Mouse (Mus musculus): Measurements from ENCODE around the gene Gcgr.
"Not testable (repeated sequence)": the region's sequence is repeated elsewhere in the genome, so short reads cannot be mapped to it uniquely, and the experiment has no call there.

The Gcgr gene

GRCm38 (mm10) chr11:120572752-120573584 is 42.5 kb downstream of the Gcgr start, which contains the start of gene P4hb:
TSS of gene P4hb (minus strand) at chr11:120573253.
- DNase-seq: peak; percentile 100

GRCm38 (mm10) chr11:120573585-120574277 is 43.2 kb downstream of the Gcgr start:
- DNase-seq: peak; percentile 32

- no peak for DNase-seq
These were observed 43.7 kb downstream of the Gcgr start for GRCm38 (mm10) chr11:120574278-120574600.

- no peak for DNase-seq
These were observed 44.5 kb downstream of the Gcgr start for GRCm38 (mm10) chr11:120575046-120575445.

- no peak for DNase-seq
These were observed 45.4 kb downstream of the Gcgr start for GRCm38 (mm10) chr11:120575940-120576339.

GRCm38 (mm10) chr11:120576365-120576981 is 46.0 kb downstream of the Gcgr start:
- no peak for DNase-seq

GRCm38 (mm10) chr11:120577211-120578023 is 46.9 kb downstream of the Gcgr start:
- DNase-seq: peak; percentile 34

- no peak for DNase-seq
These were observed 47.7 kb downstream of the Gcgr start for GRCm38 (mm10) chr11:120578024-120578693.

GRCm38 (mm10) chr11:120578694-120579243 is 48.3 kb downstream of the Gcgr start:
- no peak for DNase-seq

- peak; percentile 84 for DNase-seq
These were observed 49.0 kb downstream of the Gcgr start for GRCm38 (mm10) chr11:120579316-120580107.

- DNase-seq: no peak
These were observed 49.7 kb downstream of the Gcgr start for GRCm38 (mm10) chr11:120580190-120580589.

- peak; percentile 65 for DNase-seq
These were observed 50.4 kb downstream of the Gcgr start for GRCm38 (mm10) chr11:120580871-120581331.

GRCm38 (mm10) chr11:120581490-120582267 is 51.2 kb downstream of the Gcgr start, which contains the start of gene Arhgdia:
TSS of gene Arhgdia (minus strand) at chr11:120581624.
- peak; percentile 93 for DNase-seq

- DNase-seq: peak; percentile 22
These were observed 51.9 kb downstream of the Gcgr start for GRCm38 (mm10) chr11:120582268-120582981.

GRCm38 (mm10) chr11:120582982-120583293 is 52.4 kb downstream of the Gcgr start:
- not testable (repeated sequence) for DNase-seq

- no peak for DNase-seq
These were observed 53.4 kb downstream of the Gcgr start for GRCm38 (mm10) chr11:120583937-120584336.

- no peak for DNase-seq
These were observed 58.0 kb downstream of the Gcgr start for GRCm38 (mm10) chr11:120588531-120588930.
